Mouse (Mus musculus): ENCODE results near the gene D930048N14Rik. TPM values are rescaled to one million over a fixed set of nuclear protein-coding genes. Genes with fewer than 3 reads are reported as not detected.

Gene D930048N14Rik
- polyA plus RNA-seq, 1 experiment from 2014 or later, result 2.0 TPM

DNA sequence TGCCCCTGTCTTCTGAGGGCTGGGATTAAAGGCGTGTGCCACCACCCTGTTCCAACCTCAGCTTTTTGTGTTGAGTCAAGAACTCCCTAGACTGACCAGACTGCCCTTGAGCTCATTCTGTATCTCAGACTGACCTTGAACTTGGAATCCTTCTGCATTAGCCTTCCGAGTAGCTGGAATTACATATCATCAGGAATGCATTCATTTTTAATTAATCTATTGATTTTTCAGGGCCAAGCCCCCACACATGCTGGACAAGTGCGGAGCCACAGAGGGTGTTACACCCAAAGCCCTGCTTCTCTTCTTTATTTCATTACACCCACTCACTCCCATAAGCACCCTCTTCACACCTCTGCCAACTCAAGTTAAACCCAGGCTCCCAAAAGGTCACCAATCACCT is 17.0 kb upstream of the D930048N14Rik start:
- WGBS, result 95% methylated on average over 3 of the region's 3 CpGs
- Histone ChIP-seq H3K4me3 (no peak overlapping the region), H3K27me3 (ENCODE audit: poor library complexity, severe bottlenecking) (no peaks in the 10 kb centered on the region), H3K4me1 (peaks cover 41% of the 10 kb centered on the region), H3K9me3 (no peaks in the 10 kb centered on the region), H3K27ac (no peak overlapping the region), H3K36me3 (replicated peaks) (peaks cover 22% of the 10 kb centered on the region)
- DNase-seq (ENCODE audit: extremely low spot score, low spot score), result no peak

GRCm38 (mm10) chr11:51635127-51635524 is 15.6 kb upstream of the D930048N14Rik start:
- H3K4me1 ChIP-seq, result peaks cover 41% of the 10 kb centered on the region
- WGBS, result 27% methylated on average over 6 of the region's 6 CpGs
- no peaks in the 10 kb centered on the region for H3K9me3 ChIP-seq
- H3K4me3 ChIP-seq, result peak overlapping the region; percentile 63
- H3K36me3 ChIP-seq (replicated peaks), result 0 out of 2 replicates have a peak, but pooled peaks cover 10% of the 10 kb centered on the region
- H3K27me3 ChIP-seq (ENCODE audit: poor library complexity, severe bottlenecking), result no peaks in the 10 kb centered on the region
- no peak for DNase-seq (ENCODE audit: extremely low spot score, low spot score)
- peak overlapping the region; percentile 86 for H3K27ac ChIP-seq

- Histone ChIP-seq H3K4me1 (peaks cover 41% of the 10 kb centered on the region), H3K27ac (peak within 1 kb of the TSS; percentile 86), H3K9me3 (no peaks in the 10 kb centered on the region), H3K27me3 (ENCODE audit: poor library complexity, severe bottlenecking) (no peaks in the 10 kb centered on the region), H3K36me3 (replicated peaks) (0 out of 2 replicates have a peak, but pooled peaks cover 10% of the 10 kb centered on the region), H3K4me3 (peak within 1 kb of the TSS; percentile 63)
- DNase-seq (ENCODE audit: extremely low spot score, low spot score), result peak; percentile 84
- WGBS, result under 1% methylated on average over 61 of the region's 61 CpGs
Measured at GRCm38 (mm10) chr11:51635525-51636322, 15.0 kb upstream of the D930048N14Rik start, which contains the start of gene Rmnd5b. TSS of gene Rmnd5b (minus strand) at chr11:51635896.

- Histone ChIP-seq H3K36me3 (replicated peaks) (0 out of 2 replicates have a peak, but pooled peaks cover 7% of the 10 kb centered on the region), H3K9me3 (no peaks in the 10 kb centered on the region), H3K27me3 (ENCODE audit: poor library complexity, severe bottlenecking) (no peaks in the 10 kb centered on the region), H3K4me1 (peaks cover 41% of the 10 kb centered on the region), H3K27ac (peak overlapping the region; percentile 86), H3K4me3 (peak overlapping the region; percentile 63)
- WGBS, result 5% methylated on average over 6 of the region's 6 CpGs
- peak; percentile 65 for DNase-seq (ENCODE audit: extremely low spot score, low spot score)
Measured at GRCm38 (mm10) chr11:51636323-51636684, 14.4 kb upstream of the D930048N14Rik start.

GRCm38 (mm10) chr11:51637971-51638414 is 12.8 kb upstream of the D930048N14Rik start:
- Histone ChIP-seq H3K4me1 (peaks cover 41% of the 10 kb centered on the region), H3K27me3 (ENCODE audit: poor library complexity, severe bottlenecking) (no peaks in the 10 kb centered on the region), H3K9me3 (no peaks in the 10 kb centered on the region), H3K36me3 (replicated peaks) (peaks cover 17% of the 10 kb centered on the region), H3K4me3 (peak overlapping the region; percentile 38), H3K27ac (peak overlapping the region; percentile 81)
- DNase-seq (ENCODE audit: extremely low spot score, low spot score), result peak; percentile 67
- WGBS, result 2% methylated on average over 17 of the region's 17 CpGs

GRCm38 (mm10) chr11:51638497-51638896 is 12.3 kb upstream of the D930048N14Rik start:
- H3K27me3 ChIP-seq (ENCODE audit: poor library complexity, severe bottlenecking), result 0 out of 2 replicates have a peak, but pooled peaks cover 3% of the 10 kb centered on the region
- H3K27ac ChIP-seq, result peak overlapping the region; percentile 81
- peak overlapping the region; percentile 38; the same call in 1 of the 2 replicates for H3K4me3 ChIP-seq
- WGBS, result 74% methylated on average over 5 of the region's 5 CpGs
- H3K36me3 ChIP-seq (replicated peaks), result peaks cover 21% of the 10 kb centered on the region
- H3K4me1 ChIP-seq, result peaks cover 43% of the 10 kb centered on the region
- H3K9me3 ChIP-seq, result no peaks in the 10 kb centered on the region
- DNase-seq (ENCODE audit: extremely low spot score, low spot score), result no peak

- Histone ChIP-seq H3K9me3 (no peaks in the 10 kb centered on the region), H3K4me1 (peaks cover 38% of the 10 kb centered on the region), H3K36me3 (replicated peaks) (peaks cover 41% of the 10 kb centered on the region), H3K27me3 (ENCODE audit: poor library complexity, severe bottlenecking) (0 out of 2 replicates have a peak, but pooled peaks cover 12% of the 10 kb centered on the region), H3K4me3 (no peak overlapping the region), H3K27ac (no peak overlapping the region)
- no peak for DNase-seq (ENCODE audit: extremely low spot score, low spot score)
- WGBS, result 91% methylated on average over 7 of the region's 7 CpGs
Measured at GRCm38 (mm10) chr11:51640748-51641147, 10.0 kb upstream of the D930048N14Rik start.

- H3K4me1 ChIP-seq, result peaks cover 39% of the 10 kb centered on the region
- no peak overlapping the region for H3K27ac ChIP-seq
- no peak for DNase-seq (ENCODE audit: extremely low spot score, low spot score)
- H3K4me3 ChIP-seq, result no peak overlapping the region
- H3K9me3 ChIP-seq, result no peaks in the 10 kb centered on the region
- H3K27me3 ChIP-seq (ENCODE audit: poor library complexity, severe bottlenecking), result 0 out of 2 replicates have a peak, but pooled peaks cover 12% of the 10 kb centered on the region
- 76% methylated on average over 9 of the region's 9 CpGs for WGBS
- H3K36me3 ChIP-seq (replicated peaks), result peaks cover 43% of the 10 kb centered on the region
Measured at GRCm38 (mm10) chr11:51643202-51643601, 7.6 kb upstream of the D930048N14Rik start.

- H3K36me3 ChIP-seq (replicated peaks), result peaks cover 43% of the 10 kb centered on the region
- 0 out of 2 replicates have a peak, but pooled peaks cover 12% of the 10 kb centered on the region for H3K27me3 ChIP-seq (ENCODE audit: poor library complexity, severe bottlenecking)
- H3K9me3 ChIP-seq, result no peaks in the 10 kb centered on the region
- peaks cover 40% of the 10 kb centered on the region for H3K4me1 ChIP-seq
- no peak for DNase-seq (ENCODE audit: extremely low spot score, low spot score)
- 57% methylated on average over 15 of the region's 15 CpGs for WGBS
- H3K4me3 ChIP-seq, result no peak overlapping the region
- peak overlapping the region; percentile 62; the same call in 1 of the 2 replicates for H3K27ac ChIP-seq
Measured at GRCm38 (mm10) chr11:51643761-51644160, 7.0 kb upstream of the D930048N14Rik start.

DNA sequence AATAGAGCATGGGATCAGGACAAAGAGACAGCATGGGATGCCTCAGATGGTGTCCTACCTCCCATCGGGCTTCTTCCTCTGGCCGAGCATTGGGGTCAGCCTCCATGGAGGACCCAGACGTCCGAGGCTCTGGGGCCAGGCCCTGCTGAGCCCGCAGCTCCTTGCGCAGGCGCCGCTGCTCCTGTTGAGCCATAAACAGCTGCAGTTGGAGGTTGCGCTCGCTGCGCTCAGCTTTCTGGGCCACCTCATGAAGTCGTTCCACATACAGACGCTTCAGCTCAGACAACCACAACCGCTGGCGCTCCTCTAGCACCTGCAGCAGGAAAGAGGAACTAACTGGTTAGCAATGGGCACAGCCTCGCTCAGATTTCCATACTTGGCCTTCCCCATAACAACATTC is 6.5 kb upstream of the D930048N14Rik start:
- peaks cover 43% of the 10 kb centered on the region for H3K36me3 ChIP-seq (replicated peaks)

GRCm38 (mm10) chr11:51645293-51645692 is 5.5 kb upstream of the D930048N14Rik start:
- no peak for DNase-seq (ENCODE audit: extremely low spot score, low spot score)
- peaks cover 27% of the 10 kb centered on the region for H3K27me3 ChIP-seq (ENCODE audit: poor library complexity, severe bottlenecking)
- 93% methylated on average over 13 of the region's 13 CpGs for WGBS
- peak overlapping the region; percentile 87 for H3K27ac ChIP-seq
- 0 out of 2 replicates have a peak overlapping the region, but pooled peaks have one; percentile 1 for H3K4me3 ChIP-seq
- peaks cover 55% of the 10 kb centered on the region for H3K4me1 ChIP-seq
- H3K36me3 ChIP-seq (replicated peaks), result peaks cover 43% of the 10 kb centered on the region
- H3K9me3 ChIP-seq, result no peaks in the 10 kb centered on the region

More for the DNA sequence above, 6.5 kb upstream of the D930048N14Rik start:
- DNase-seq (ENCODE audit: extremely low spot score, low spot score), result no peak
- H3K27me3 ChIP-seq (ENCODE audit: poor library complexity, severe bottlenecking), result peaks cover 16% of the 10 kb centered on the region
- H3K4me3 ChIP-seq, result no peak overlapping the region
- H3K4me1 ChIP-seq, result peaks cover 45% of the 10 kb centered on the region
- WGBS, result 82% methylated on average over 16 of the region's 16 CpGs
- H3K27ac ChIP-seq, result peak overlapping the region; percentile 62; the same call in 1 of the 2 replicates
- H3K9me3 ChIP-seq, result no peaks in the 10 kb centered on the region

DNA sequence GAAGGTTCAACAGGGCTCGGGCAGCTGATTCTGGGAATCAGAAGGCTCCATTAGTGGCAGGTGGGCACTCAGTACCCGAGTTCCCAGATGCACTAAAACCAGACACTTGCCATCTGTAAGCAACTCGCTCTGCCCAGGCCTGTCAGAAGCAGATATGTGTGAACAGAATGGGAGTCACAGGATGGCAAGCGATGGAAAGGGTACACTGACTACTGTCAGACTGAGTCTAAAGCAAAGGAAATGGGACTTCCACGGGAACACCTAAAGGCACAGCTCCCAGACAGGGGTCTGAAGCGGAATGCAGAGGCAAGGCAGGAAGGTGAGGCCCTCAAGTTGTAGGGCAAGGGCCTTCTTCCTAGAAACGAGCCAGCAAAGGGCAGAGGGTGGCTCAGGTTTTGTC is 4.5 kb upstream of the D930048N14Rik start:
- Histone ChIP-seq H3K4me1 (peaks cover 65% of the 10 kb centered on the region), H3K36me3 (replicated peaks) (peaks cover 43% of the 10 kb centered on the region), H3K27me3 (ENCODE audit: poor library complexity, severe bottlenecking) (peaks cover 36% of the 10 kb centered on the region), H3K9me3 (no peaks in the 10 kb centered on the region), H3K4me3 (no peak overlapping the region), H3K27ac (peak overlapping the region; percentile 87; the same call in 1 of the 2 replicates)
- 79% methylated on average over 7 of the region's 7 CpGs for WGBS
- DNase-seq (ENCODE audit: extremely low spot score, low spot score), result no peak

Measured in forebrain, embryonic 10.5 days (tissue).